Mouse (Mus musculus): Measurements from ENCODE around the gene Mcl1.
A peak's percentile ranks its signal among the peaks of the same experiment; 100 is the strongest.
"Not testable (repeated sequence)": the region's sequence is repeated elsewhere in the genome, so short reads cannot be mapped to it uniquely, and the experiment has no call there.

The Mcl1 gene

GRCm38 (mm10) chr3:95658236-95658867 lies at the start of gene Mcl1:
Gene Mcl1 (plus strand): TSS chr3:95658788.
- DNase-seq (ENCODE audit: low spot score in 2 of 2), result peak; percentile 84 to 86

GRCm38 (mm10) chr3:95609195-95609594 lies 49.4 kb upstream of the Mcl1 start:
- DNase-seq (ENCODE audit: low spot score in 2 of 2), result no peak

- no peak for DNase-seq (ENCODE audit: low spot score in 2 of 2)
Observed at GRCm38 (mm10) chr3:95613996-95614395, 44.6 kb upstream of the Mcl1 start.

DNA sequence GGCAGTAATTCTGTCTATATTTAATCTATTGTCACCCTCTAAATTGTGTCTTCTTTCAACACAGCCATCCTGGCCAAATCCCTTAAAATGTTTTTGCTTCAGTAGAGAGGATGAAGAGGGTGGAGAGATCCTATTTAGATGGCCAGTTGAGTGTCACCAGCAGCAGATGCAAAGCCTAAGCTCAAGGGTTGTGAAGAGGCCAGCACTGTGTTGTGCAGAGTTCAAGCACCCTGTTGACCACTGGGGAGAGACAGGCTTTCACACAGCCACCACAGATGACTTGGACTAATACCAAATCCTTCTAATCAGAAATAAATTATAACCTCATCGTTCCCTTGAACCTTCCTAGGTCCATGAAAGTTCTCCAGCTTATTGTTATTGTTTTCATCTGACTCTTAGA lies 40.1 kb upstream of the Mcl1 start:
- DNase-seq (ENCODE audit: low spot score in 2 of 2), result no peak

- DNase-seq (ENCODE audit: low spot score in 2 of 2), result no peak
Observed at GRCm38 (mm10) chr3:95621241-95621640, 37.3 kb upstream of the Mcl1 start.

DNA sequence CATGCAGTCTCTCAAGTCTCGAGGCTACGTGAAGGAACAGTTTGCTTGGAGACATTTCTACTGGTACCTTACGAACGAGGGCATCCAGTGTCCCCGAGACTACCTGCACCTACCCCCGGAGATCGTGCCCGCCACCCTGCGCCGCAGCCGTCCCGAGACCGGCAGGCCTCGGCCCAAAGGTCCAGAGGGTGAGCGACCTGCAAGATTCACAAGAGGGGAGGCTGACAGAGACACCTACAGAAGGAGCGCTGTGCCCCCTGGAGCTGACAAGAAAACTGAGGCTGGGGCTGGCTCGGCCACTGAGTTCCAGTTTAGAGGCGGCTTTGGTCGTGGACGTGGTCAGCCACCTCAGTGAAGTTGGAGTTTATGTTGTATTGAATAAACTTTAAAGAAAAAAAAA lies 36.2 kb upstream of the Mcl1 start:
- peak in 1 of 2 experiments; percentile 12 for DNase-seq (ENCODE audit: low spot score in 2 of 2)

DNA sequence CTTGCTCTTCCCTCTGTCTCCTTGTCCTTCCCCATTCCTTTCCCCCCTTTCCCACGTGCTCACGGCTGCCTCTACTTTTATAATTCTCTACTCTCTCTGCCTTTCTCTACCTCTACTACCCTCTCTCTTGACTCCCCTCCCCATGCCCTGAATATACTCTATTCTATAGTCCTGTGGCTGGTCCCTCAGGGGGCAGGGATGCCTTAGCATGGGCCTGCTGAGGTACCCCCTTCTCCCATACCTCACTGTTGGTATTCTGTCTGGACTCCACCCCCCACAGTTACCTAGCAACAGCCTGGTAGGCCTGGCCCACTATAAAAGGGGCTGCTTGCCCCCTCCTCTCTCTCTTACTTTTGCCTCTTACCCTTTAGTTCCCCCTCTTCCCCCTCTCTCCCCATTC lies 35.0 kb upstream of the Mcl1 start:
- DNase-seq (ENCODE audit: low spot score in 2 of 2), result no peak

DNA sequence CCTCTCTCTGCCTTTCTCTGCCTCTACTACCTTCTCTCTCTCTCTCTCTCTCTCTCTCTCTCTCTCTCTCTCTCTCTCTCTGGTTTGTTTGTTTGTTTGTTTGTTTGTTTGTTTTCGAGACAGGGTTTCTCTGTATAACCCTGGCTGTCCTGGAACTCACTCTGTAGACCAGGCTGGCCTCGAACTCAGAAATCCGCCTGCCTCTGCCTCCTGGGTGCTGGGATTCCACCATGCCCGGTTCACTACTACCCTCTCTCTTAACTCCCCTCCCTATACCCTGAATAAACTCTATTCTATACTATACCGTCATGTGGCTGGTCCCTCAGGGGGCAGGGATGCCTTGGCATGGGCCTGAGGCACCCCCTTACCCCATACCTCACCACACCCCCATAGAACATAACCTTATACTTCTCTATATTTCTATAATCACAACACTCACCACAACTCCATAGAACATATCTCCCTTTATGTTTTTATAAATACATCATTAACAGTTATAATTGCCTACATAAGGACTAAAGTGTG lies 34.5 kb upstream of the Mcl1 start:
- not testable (repeated sequence) for DNase-seq (ENCODE audit: low spot score in 2 of 2)

DNA sequence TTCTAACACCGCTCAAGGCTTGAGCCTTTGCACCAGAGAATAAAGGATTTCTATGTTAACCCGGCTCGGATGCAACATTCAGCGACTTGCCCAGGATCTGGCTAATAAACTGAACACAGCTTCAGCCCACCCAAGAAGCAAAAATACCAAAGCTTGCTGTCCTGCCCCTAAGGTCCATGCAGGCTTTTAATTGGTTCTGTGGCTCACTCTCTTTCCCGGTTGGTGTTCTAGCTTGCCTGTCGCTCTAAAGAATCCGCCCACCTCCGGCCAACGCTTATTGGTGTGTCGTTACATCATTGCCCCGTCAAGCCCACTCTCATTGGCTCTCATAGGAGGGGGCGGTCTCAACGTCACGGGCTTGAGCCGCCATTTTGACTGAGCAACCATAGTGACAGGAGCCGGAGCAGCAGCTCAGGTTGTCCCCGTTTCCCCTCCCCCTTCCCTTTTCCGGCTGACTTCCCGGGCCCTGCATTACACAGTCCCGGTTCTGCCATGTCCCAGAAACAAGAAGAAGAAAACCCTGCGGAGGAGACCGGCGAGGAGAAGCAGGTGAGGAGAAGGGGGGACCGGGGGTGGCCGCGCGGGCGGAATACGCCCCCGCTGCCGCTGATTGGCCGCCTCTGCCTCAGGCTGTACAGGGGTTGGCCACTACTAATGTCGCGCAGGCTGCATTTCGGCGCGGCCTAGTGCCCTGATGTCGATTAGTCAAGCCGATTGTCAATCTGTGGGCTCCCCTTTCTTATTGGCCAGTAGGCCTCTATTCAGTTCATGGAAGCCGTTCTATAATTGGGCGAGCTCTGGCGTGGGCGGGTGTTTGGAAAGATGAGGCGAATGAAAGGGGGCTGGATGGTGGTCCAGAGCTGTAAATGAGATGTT lies 33.7 kb upstream of the Mcl1 start, which contains the start of gene Ensa:
Gene Ensa, plus strand, starts transcription at position 366 of the 876 bp plus-strand sequence.
- DNase-seq (ENCODE audit: low spot score in 2 of 2), result peak; percentile 93 to 98

- no peak for DNase-seq (ENCODE audit: low spot score in 2 of 2)
Observed at GRCm38 (mm10) chr3:95627763-95628162, 30.8 kb upstream of the Mcl1 start.

DNA sequence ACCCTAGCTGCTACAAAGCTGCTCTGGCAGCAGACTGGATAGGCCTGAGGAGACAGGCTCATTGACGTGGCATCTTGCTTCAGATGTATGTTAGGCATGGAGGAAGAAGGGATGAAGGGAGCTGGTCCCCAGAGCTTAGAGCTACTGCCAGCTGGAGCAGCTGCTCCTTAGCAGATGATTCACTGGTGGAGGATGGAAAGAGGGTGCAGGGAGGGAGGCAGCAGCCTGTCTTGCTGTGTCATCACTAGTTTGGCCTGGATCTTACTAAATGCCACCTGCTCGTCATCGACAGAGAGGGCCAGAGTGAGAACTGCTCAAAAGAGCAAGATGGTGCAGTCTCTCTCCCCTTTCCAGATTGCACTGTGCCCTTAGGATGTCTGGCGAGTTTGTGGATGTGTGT lies 28.8 kb upstream of the Mcl1 start:
- DNase-seq (ENCODE audit: low spot score in 2 of 2), result no peak

GRCm38 (mm10) chr3:95630856-95631255 lies 27.7 kb upstream of the Mcl1 start:
- no peak for DNase-seq (ENCODE audit: low spot score in 2 of 2)

DNA sequence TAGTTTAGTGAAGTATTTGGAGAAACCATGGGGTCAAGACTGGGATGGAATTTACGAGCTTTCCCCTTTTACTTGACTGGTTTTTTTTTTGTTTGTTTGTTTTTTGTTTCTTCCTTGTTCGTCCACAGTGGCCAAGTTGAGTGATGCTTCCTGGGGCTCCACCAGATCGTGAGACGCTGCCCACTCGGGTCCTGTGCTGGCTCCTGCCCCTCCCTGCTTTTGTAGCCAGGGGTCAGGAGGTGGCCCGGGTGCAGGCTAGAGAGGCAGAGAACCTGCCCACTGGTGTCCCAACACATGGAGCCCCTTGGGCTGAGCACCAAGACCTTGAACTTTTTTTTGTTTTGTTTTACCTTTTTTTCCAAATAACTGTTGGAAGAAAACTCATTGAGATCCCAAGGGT lies 27.3 kb upstream of the Mcl1 start:
- DNase-seq (ENCODE audit: low spot score in 2 of 2), result no peak

DNA sequence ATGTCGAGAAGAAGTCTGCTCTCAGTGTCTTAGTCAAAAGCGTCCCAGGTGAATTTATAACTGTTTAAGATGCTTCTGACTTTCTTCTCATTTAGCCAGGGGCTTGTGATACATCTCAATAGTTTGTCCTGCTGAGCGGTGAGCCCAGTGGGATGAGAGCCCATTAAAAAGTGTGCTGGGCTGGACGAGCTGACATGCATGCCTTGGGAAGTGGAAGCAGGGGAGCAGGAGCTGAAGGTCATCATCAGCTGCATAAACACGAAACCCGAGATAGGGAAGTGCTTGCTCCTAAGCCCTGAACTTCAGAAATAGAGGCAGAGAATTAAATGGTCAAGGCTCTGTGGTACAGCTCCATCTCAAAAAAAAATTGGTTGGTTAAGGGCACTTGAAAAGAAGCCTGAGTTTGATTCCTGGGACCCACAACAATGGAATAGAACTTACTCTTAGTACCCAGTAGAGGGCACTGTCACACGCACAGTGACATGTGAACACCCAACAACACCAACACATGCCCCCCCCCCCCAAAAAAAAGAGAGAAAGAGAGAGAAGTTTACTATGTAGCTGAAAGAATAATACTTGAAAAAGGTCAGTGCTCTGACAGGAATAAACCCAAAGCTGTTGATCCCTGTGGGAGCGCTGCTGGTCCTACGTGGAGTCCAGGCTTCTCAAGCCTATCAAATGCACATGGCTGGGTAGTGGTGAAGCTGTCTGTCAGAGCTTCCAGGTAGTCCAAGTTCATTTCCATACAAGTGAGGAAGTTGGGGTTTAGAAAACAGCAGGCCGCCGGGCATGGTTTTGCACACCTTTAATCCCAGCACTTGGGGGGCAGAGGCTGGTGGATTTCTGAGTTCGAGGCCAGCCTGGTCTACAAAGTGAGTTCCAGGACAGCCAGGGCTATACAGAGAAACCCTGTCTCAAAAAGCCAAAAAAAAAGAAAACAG lies 25.7 kb upstream of the Mcl1 start:
- peak in 1 of 2 experiments; percentile 14 for DNase-seq (ENCODE audit: low spot score in 2 of 2)

DNA sequence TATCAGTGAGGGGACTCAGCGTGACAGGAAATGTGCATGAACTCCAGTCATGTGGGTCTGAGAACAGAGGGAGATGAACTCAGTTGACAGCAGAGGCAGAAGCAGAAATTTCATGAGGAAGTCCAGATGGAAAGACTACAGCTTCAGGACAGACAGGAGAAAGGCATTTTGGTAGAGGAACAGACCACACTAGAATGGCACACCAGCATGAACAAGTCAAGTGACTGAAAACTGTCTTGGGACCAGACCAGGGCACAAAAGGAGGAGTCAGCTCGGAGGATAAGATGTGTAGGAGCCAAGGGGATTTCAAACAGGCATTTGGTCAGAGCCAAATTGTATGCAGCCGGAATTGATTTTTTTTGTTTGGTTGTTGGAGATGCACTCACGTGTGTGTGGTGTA lies 23.0 kb upstream of the Mcl1 start:
- no peak for DNase-seq (ENCODE audit: low spot score in 2 of 2)

DNA sequence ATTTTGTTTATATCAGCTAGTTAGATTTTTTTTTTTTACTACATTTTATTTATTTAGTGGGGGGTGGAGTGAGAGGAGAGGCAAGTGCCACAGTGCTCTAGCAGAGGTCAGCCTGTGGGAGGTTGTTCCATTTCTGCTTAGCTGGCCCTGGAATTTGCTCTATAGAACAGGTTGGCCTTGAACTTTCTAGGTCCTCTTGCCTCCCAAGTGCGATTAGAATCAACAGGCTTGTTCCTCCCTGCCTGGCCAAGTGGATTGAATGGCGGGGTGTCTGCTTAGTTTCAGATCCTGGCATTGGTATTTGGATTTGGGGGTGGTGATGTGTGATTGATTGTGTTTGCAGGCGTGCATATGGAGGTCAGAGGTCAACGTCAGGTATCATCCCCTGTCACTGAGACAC lies 22.5 kb upstream of the Mcl1 start:
- DNase-seq (ENCODE audit: low spot score in 2 of 2), result no peak

DNA sequence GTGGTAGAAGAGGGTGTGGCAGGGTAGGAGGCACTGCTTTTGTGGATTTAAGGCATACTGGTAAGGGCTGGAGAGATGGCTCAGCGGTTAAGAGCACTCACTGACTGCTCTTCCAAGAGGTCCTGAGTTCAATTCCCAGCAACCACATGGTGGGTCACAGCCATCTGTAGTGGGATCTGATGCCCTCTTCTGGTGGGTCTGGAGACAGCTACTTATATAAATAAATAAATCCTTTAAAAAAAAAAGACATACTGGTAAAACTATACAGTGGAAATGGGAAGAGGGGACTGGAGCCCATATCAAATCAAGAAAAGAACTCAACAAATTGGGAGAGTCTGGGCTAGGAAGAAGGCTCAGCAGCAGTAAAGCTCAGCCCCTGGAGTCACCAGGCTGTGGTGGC lies 18.9 kb upstream of the Mcl1 start:
- DNase-seq (ENCODE audit: low spot score in 2 of 2), result no peak

DNA sequence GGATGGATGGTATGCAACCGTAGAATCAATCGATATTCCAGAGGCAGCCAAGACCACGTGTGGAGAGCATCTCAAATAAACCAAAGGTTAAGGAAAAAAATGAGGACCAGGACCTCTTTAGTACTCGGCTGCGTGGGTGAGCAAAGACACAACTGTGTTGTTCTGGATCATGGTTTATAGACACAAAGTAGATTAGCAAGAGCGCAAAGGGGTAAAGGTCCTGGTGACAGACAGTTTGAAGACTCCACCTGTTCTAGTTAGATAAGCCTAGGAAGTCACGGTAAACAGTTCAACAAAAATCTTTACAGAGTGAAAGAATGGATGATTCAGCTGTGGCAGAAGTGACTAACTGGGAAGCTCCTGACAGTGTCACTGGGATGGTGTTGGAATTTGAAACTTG lies 15.5 kb upstream of the Mcl1 start:
- no peak for DNase-seq (ENCODE audit: low spot score in 2 of 2)

GRCm38 (mm10) chr3:95645313-95646235 lies 13.0 kb upstream of the Mcl1 start:
- DNase-seq (ENCODE audit: low spot score in 2 of 2), result peak in 1 of 2 experiments; percentile 37

DNA sequence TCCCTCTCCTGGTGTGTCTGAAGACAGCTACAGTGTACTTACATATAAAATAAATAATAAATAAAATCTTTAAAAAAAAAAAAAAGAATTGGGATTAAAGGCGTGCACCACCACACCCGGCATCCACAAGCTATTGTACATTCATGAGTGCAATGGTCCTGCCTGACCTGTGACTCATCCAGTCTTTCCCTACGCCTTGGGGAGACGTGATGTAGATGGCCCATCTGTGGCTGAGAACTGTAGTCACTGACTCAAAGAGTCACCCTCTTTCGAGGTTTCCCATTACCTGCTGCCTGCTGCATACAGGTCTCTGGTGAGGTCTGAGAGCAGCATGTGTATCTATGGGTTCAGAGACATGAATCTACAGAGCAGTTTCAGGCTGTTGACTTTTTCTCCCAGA lies 10.6 kb upstream of the Mcl1 start:
- DNase-seq (ENCODE audit: low spot score in 2 of 2), result no peak
